Mouse (Mus musculus) liver, adult 2 months (tissue): Measurements from ENCODE around the gene Pnrc2. TPM values are rescaled to one million over a fixed set of nuclear protein-coding genes. Genes with fewer than 3 reads are reported as not detected.

Experiments
- DNase-seq: peaks from one replicate; pipeline ENCODE4 v3.0.0-alpha.2; 2011; ENCODE audit warnings: low read depth, low spot score; ENCODE audit errors: extremely low read depth
- H3K27ac ChIP-seq: fragments of 200-500 bp; replicated peaks from 2 replicates; pipeline ENCODE4 v1.5.1; 2012; ENCODE audit warnings: low read depth, mild to moderate bottlenecking, control low read depth, inconsistent platforms, low read length; ENCODE audit not compliant: insufficient read depth
- H3K27me3 ChIP-seq: fragments of 200-500 bp; 2 replicates; pipeline ENCODE4 v1.6.1; 2012; ENCODE audit warnings: mild to moderate bottlenecking, moderate library complexity, low read length, inconsistent platforms; ENCODE audit not compliant: control insufficient read depth, insufficient read depth
- H3K36me3 ChIP-seq: fragments of 200-500 bp; 2 replicates; pipeline ENCODE4 v1.6.1; 2012; ENCODE audit warnings: low read length, inconsistent platforms; ENCODE audit not compliant: control insufficient read depth, insufficient read depth
- H3K4me1 ChIP-seq: fragments of 200-500 bp; 2 replicates; pipeline ENCODE4 v1.6.1; 2011; ENCODE audit warnings: low read length; ENCODE audit not compliant: control insufficient read depth, insufficient read depth
- H3K4me3 ChIP-seq: fragments of 200-500 bp; 2 replicates; pipeline ENCODE4 v1.5.1; 2011; ENCODE audit warnings: low read depth, mild to moderate bottlenecking, control low read depth, low read length, moderate library complexity; ENCODE audit not compliant: insufficient read depth
- H3K79me2 ChIP-seq: fragments of 200-500 bp; 2 replicates; pipeline ENCODE4 v1.6.1; 2012; ENCODE audit warnings: inconsistent platforms, mild to moderate bottlenecking, low read length, moderate library complexity; ENCODE audit not compliant: control insufficient read depth, insufficient read depth
- H3K9ac ChIP-seq: fragments of 200-500 bp; 2 replicates; pipeline ENCODE4 v1.6.1; 2012; ENCODE audit warnings: low read depth, mild to moderate bottlenecking, control low read depth, inconsistent platforms, low read length
- CTCF ChIP-seq: fragments of 200-500 bp; IDR thresholded peaks from 2 replicates; pipeline ENCODE4 v1.5.1; 2011; ENCODE audit warnings: low read depth, low read length, control low read depth
- POLR2A ChIP-seq: fragments of 200-500 bp; IDR thresholded peaks from 2 replicates; pipeline ENCODE4 v1.6.1; 2011; ENCODE audit warnings: low read length, control low read depth; ENCODE audit not compliant: insufficient read depth; ENCODE audit errors: extremely low read depth
- WGBS: fragments of 180-500 bp; shearing (Covaris S2); methylation state at CpG from one replicate; pipeline ENCODE4 v1.1.7; 2018; 5-methylcytosine and 5-hydroxymethylcytosine counted together
- polyA plus RNA-seq: library from polyadenylated mRNA; depleted of rRNA; stranded (reverse); fragments of >200 nt; gene quantifications from 2 replicates; pipeline ENCODE4 v1.2.3, GENCODE M21; 2012; rRNA removed
- total RNA-seq: library from RNA; depleted of rRNA; stranded (reverse); fragments of >200 nt; gene quantifications from 2 replicates; pipeline ENCODE4 v1.2.3, GENCODE M21; 2014; rRNA removed

The Pnrc2 gene
- 37.3 and 56.5 TPM in 2 replicates for total RNA-seq
- 6.7 and 12.2 TPM in 2 replicates for polyA plus RNA-seq

DNA sequence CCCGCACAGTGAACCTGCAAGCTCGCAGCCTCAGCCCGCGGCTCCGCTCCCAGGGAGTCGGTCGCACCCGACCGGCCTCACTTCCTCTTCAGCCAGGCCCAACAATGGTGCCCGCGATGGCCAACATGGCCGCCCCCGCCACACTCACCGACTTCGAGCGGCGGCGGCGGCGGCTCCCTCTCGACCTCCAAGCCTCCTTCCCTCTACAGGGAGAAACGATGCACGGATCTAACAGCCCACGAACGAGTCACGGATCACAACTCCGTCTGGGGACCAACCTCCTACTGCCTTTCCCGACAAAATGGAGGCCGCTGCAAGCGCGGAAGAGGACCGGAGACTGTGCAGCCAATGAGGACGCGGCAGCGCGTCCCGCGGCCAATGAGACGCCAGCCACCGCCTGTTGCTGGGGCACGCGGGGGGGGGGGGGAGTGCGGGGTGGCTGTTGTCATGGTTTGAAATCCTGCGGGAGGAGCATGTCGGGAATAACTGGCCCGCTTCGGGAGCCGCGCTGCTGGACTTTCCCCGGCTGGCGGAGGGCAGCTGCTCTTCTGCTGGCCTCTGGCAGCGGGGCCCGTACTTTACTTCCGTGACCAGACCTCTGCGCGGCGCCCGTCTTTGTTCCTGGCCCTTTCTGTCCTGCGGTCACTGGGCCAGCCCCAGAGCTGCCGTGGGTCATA lies at the start of gene Pnrc2:
TSS of gene Pnrc2 (minus strand) at position 325 of the 677 bp plus-strand sequence.
- WGBS = under 1% methylated on average over 58 of the region's 60 CpGs
- DNase-seq = peak; percentile 90
- H3K27ac ChIP-seq = peak within 1 kb of the TSS; percentile 94
- H3K4me1 ChIP-seq = peaks cover 32% of the 10 kb centered on the region
- peak within 1 kb of the TSS; percentile 95 for H3K9ac ChIP-seq
- H3K27me3 ChIP-seq = no peaks in the 10 kb centered on the region
- peak within 1 kb of the TSS; percentile 78 for H3K4me3 ChIP-seq
- peaks cover 4% of the 10 kb centered on the region; the same call in 1 of the 2 replicates for H3K79me2 ChIP-seq
- TF ChIP-seq CTCF (no peak), POLR2A (peak; percentile 79)
- H3K36me3 ChIP-seq = peaks cover 24% of the 10 kb centered on the region

DNA sequence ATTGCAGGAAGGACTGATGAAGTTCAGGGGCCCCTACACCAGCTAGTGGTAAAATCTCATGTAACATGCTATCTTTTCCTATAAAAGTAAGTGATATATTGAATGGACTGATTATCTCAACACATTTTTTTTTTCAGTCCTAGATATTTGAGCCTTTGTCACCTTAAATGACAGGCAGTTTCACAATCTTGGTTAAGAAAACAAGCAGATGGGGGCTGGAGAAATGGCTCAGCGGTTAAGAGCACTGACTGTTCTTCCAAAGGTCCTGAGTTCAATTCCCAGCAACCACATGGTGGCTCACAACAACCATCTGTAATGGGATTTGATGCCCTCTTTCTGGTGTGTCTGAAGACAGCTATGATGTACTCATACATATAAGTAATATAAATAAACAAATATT lies 48.5 kb upstream of the Pnrc2 start:
- DNase-seq = peak; percentile 53
- Histone ChIP-seq H3K27ac (no peak overlapping the region), H3K79me2 (no peaks in the 10 kb centered on the region), H3K36me3 (peaks cover 7% of the 10 kb centered on the region; the same call in 1 of the 2 replicates), H3K9ac (no peak overlapping the region), H3K27me3 (no peaks in the 10 kb centered on the region), H3K4me1 (peaks cover 3% of the 10 kb centered on the region; the same call in 1 of the 2 replicates), H3K4me3 (no peak overlapping the region)
- WGBS = 38% methylated on average over 1 of the region's 1 CpGs
- no peak for TF ChIP-seq CTCF
- TF ChIP-seq POLR2A = no peak

DNA sequence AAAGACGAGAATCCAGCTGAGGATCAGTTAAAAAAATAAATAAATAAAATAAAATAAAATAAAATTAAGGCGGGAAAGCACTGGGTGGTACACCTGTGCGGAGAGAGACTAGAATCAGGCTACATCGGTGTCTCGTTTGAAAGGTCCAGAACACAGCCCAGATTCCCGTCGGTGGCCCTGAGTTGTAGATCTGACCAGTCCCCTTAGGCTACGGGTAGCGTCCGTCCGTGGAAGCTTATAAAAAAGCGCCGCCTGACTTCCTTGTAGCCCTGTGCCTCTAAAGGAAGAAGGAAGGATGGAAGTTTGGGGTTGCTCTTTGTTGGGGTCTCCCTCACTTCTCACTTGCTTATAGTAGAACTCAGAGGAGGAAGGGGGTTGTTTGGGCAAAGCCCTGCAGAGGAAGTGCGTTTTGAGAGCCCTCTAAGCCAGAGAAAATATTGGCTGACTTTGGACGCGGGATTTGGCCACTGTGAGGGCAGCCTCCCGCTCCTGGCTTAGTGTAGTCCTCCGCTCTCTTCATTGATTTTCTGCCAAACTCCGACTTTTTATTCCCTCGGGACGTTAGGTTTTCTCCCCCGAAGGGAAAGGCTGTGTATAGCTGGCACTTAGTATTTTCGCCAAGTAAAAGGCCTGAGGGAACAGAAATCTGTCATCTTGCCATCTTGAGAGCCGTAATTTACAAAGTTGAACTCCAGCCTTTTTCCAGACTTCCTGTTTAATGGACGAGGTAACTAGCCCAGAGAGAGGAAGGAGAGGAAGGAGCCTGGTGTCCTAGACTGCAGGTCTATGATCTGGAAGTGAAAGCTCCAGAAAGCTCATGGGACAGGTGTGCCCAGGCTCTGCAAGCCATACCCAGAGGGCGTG lies 47.8 kb upstream of the Pnrc2 start:
- peak overlapping the region; percentile 95 for H3K4me3 ChIP-seq
- H3K9ac ChIP-seq = peak overlapping the region; percentile 89
- peak overlapping the region; percentile 16 for H3K27ac ChIP-seq
- DNase-seq = peak; percentile 61
- peaks cover 7% of the 10 kb centered on the region; the same call in 1 of the 2 replicates for H3K36me3 ChIP-seq
- no peaks in the 10 kb centered on the region for H3K27me3 ChIP-seq
- 2% methylated on average over 26 of the region's 26 CpGs for WGBS
- H3K4me1 ChIP-seq = peaks cover 3% of the 10 kb centered on the region; the same call in 1 of the 2 replicates
- no peak for TF ChIP-seq POLR2A
- TF ChIP-seq CTCF = no peak
- no peaks in the 10 kb centered on the region for H3K79me2 ChIP-seq

DNA sequence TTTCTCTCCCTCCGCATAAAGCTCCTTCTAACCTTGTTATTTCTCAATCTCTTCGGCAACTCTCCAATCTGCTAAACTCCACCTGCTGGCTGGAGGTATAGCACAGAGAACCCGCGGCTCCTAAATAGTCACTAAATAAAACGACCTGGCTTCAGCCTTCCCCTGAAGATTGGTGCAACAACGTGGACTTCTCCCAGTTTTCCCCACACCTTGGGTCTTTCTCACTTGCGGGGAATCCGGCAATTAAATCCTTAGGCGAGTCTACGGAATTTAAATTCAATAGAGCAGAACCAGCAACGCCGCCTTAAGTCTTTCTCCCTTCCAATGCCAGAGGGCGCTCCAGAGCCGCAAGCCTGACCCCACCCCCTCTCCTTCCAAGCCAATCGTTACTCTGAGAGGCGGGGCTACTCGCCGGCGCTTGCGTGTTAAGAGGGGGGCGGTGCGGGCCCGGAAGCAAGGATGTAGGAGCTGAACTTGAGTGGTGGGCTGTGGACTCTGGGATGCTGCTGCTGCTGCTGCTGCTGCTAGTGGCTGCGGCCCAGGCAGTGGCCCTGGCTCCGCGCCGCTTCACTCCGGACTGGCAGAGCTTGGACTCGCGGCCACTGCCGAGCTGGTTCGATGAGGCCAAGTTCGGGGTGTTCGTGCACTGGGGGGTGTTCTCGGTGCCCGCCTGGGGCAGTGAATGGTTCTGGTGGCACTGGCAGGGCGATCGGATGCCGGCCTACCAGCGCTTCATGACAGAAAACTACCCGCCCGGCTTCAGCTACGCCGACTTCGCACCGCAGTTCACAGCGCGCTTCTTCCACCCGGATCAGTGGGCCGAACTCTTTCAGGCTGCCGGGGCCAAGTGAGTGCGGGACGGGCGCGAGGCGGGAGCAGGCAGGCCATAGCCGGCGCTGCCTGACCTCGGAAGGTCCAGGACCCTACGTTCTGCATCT lies 46.9 kb upstream of the Pnrc2 start, which contains the start of gene Fuca1:
TSS of gene Fuca1 (plus strand) at position 432 of the 938 bp plus-strand sequence.
- no peaks in the 10 kb centered on the region for H3K27me3 ChIP-seq
- under 1% methylated on average over 60 of the region's 60 CpGs for WGBS
- no peaks in the 10 kb centered on the region for H3K79me2 ChIP-seq
- H3K36me3 ChIP-seq = peaks cover 3% of the 10 kb centered on the region; the same call in 1 of the 2 replicates
- peaks cover 3% of the 10 kb centered on the region; the same call in 1 of the 2 replicates for H3K4me1 ChIP-seq
- H3K9ac ChIP-seq = peak within 1 kb of the TSS; percentile 89
- peak; percentile 84 for DNase-seq
- peak within 1 kb of the TSS; percentile 95 for H3K4me3 ChIP-seq
- TF ChIP-seq CTCF (peak; percentile 80), POLR2A (peak; percentile 77)
- H3K27ac ChIP-seq = peak within 1 kb of the TSS; percentile 75

DNA sequence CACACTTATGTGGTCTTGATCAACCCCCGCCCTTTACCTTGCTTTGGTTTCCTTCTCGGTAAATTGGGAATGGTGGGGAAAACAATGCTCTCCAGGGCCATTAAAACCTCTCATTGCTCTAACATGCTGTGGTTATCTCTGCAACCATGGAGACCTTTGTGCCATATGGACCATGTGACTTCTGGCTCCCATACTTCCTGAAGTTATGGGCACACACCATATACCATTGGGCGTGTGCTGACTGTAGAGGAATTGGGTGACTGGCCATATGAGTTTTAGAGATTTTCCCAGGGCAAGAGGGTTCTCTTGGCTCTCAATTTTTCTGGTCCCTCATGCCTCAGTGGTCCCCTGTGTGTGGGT lies 45.6 kb upstream of the Pnrc2 start:
- Histone ChIP-seq H3K36me3 (0 out of 2 replicates have a peak, but pooled peaks cover 2% of the 10 kb centered on the region), H3K4me3 (no peak overlapping the region), H3K9ac (no peak overlapping the region), H3K4me1 (peaks cover 3% of the 10 kb centered on the region; the same call in 1 of the 2 replicates), H3K79me2 (no peaks in the 10 kb centered on the region), H3K27ac (no peak overlapping the region; the same call in 1 of the 2 replicates), H3K27me3 (no peaks in the 10 kb centered on the region)
- TF ChIP-seq POLR2A (no peak), CTCF (no peak)
- 91% methylated on average over 3 of the region's 3 CpGs for WGBS
- no peak for DNase-seq
